Mouse (Mus musculus): ENCODE data around the gene Gm266. TPM values are rescaled to one million over a fixed set of nuclear protein-coding genes. Genes with fewer than 3 reads are reported as not detected.
A peak's percentile ranks its signal among the peaks of the same experiment; 100 is the strongest.

Gm266 gene
- polyA plus RNA-seq (2015; fragmentation: Nextera tagmentation; extraction: Ambion mirVana): 0.46 and 0.52 TPM in 2 replicates

DNA sequence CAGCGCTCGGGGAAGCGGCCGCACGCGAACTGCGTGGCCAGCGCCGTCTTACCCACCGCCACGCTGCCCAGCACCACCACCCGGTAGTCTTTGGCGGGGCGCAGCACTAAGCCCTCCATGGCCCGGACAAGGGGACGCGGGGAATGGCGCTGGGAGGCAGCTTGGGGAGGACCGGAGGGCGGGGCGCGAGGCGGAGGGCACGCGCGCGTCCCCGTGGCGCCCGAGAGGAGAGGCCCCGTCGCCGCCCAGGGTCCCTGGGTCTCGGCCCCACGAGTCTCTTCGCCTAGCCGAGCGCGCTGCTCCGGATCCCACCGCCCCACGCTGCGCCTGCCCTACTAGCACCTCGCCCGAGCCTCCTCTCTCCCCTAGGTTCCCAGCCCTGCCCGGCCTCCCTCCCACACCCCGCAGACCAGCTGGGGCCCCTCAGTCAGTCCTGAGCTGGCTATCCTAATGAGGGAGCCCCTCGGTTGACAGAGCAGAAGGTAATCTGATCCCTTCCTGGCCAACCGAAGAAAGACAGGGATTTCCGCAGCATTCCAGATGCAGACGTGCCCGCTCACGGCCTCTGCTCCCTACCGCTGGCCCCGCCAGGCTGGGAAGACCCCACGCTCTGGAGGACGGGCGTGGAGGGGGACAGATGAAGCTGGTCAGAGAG is at the start of gene Gm266:
Gene Gm266, minus strand, starts transcription at position 172 of the 655 bp plus-strand sequence.
- WGBS (ENCODE audit: insufficient replicate concordance): 1% methylated on average over 55 of the region's 58 CpGs
- Histone ChIP-seq H3K27ac (ENCODE audit: low read length) (no peak within 1 kb of the TSS), H3K9ac (ENCODE audit: low read depth, low read length) (no peak within 1 kb of the TSS), H3K27me3 (ENCODE audit: control insufficient read depth, insufficient read depth, low read depth, low read length) (peaks cover 70% of the 10 kb centered on the region), H3K4me3 (ENCODE audit: low read depth, low read length) (peak within 1 kb of the TSS; percentile 45), H3K36me3 (ENCODE audit: control insufficient read depth, insufficient read depth) (no peaks in the 10 kb centered on the region), H3K4me1 (ENCODE audit: control insufficient read depth, low read depth, low read length) (peaks cover 2% of the 10 kb centered on the region), H3K9me3 (replicated peaks; ENCODE audit: control insufficient read depth, low read length) (no peaks in the 10 kb centered on the region), H3K4me2 (ENCODE audit: low read depth, low read length) (peak within 1 kb of the TSS; percentile 53)
- peak; percentile 30; the same call in 1 of the 2 replicates for ATAC-seq (ENCODE audit: low read depth)

DNA sequence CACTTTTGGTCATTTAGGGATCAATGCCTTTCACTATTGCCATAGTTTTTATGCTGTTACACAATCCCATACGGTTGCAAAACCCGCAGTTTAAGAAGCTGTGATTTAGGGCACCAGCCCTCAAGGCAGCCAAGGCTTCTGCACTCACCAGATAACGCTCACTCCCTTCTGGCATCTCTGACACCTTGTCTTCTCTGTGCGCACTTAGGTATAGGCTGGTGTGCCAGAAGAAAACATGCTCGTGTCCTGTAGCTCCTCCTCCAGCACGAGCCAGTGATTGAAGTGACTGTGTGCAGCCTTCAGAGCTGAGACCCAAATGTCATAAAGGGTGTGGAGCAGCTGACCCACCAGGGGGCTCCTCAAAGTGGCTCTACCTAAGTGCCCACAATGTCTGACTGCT is 49.7 kb upstream of the Gm266 start:
- H3K9ac ChIP-seq (ENCODE audit: low read depth, low read length): 0 out of 2 replicates have a peak overlapping the region, but pooled peaks have one; percentile 22
- no peaks in the 10 kb centered on the region for H3K9me3 ChIP-seq (replicated peaks; ENCODE audit: control insufficient read depth, low read length)
- H3K4me2 ChIP-seq (ENCODE audit: low read depth, low read length): peak overlapping the region; percentile 51
- H3K27ac ChIP-seq (ENCODE audit: low read length): peak overlapping the region; percentile 88
- WGBS (ENCODE audit: insufficient replicate concordance): 6% methylated on average over 6 of the region's 6 CpGs
- peak; percentile 47 for ATAC-seq (ENCODE audit: low read depth)
- no peak overlapping the region for H3K4me3 ChIP-seq (ENCODE audit: low read depth, low read length)
- H3K27me3 ChIP-seq (ENCODE audit: control insufficient read depth, insufficient read depth, low read depth, low read length): peaks cover 19% of the 10 kb centered on the region
- peaks cover 14% of the 10 kb centered on the region for H3K36me3 ChIP-seq (ENCODE audit: control insufficient read depth, insufficient read depth)
- H3K4me1 ChIP-seq (ENCODE audit: control insufficient read depth, low read depth, low read length): peaks cover 38% of the 10 kb centered on the region

DNA sequence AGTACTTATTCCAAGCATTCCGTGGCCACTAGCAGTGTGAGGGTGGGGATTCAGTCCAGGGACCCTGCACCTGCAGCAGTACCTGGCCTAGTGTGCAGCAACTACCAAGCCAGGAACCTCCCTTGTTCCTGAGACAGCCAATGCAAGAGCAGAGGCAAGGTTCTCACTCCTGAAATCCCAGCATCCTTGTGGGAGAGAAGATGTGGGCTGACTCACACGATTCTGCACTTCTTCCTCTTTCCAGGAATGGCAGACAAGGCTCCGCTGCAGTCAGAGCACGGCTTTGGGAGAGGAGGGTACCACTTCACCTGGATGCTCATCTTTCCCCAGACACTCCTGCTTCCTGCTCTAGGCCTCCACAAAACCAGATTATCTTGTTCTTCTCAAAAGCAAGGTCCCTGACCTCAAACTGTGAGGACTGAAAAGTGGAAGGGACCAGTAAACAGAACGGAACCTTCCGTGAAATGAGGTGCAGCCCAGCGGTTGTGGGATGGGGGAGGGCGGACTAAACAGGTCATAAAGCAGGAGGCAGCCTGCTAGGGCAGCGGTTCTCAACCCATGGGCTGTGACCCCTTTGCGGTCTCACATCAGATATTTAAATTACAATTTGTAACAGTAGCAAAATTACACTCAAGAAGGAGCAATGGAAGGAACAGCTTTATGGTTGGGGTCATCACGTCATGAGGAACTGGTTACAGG is 47.6 kb upstream of the Gm266 start:
- peaks cover 29% of the 10 kb centered on the region for H3K27me3 ChIP-seq (ENCODE audit: control insufficient read depth, insufficient read depth, low read depth, low read length)
- no peak for ATAC-seq (ENCODE audit: low read depth)
- peaks cover 28% of the 10 kb centered on the region for H3K4me1 ChIP-seq (ENCODE audit: control insufficient read depth, low read depth, low read length)
- no peak overlapping the region for H3K4me3 ChIP-seq (ENCODE audit: low read depth, low read length)
- no peak overlapping the region for H3K27ac ChIP-seq (ENCODE audit: low read length)
- no peak overlapping the region for H3K4me2 ChIP-seq (ENCODE audit: low read depth, low read length)
- no peak overlapping the region for H3K9ac ChIP-seq (ENCODE audit: low read depth, low read length)
- H3K9me3 ChIP-seq (replicated peaks; ENCODE audit: control insufficient read depth, low read length): no peaks in the 10 kb centered on the region
- H3K36me3 ChIP-seq (ENCODE audit: control insufficient read depth, insufficient read depth): no peaks in the 10 kb centered on the region
- 62% methylated on average over 11 of the region's 11 CpGs for WGBS (ENCODE audit: insufficient replicate concordance)

DNA sequence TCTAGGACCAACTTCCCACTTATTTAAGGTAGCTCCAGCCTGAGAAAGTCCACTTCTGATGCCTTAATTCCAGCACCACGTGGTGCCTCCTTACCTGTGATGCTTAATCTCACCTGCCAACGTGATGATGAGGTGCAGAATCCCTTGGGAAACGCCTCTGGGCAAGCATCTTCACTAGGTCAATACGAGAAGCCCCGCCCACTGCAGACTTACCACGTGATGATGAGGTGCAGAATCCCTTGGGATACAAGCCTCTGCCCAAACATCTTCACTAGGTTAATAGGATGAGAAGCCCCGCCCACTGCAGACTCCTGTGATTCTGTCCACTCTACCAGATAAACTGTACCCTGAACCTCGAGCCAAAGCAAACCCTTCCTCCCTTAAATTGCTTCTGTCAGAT is 43.6 kb upstream of the Gm266 start:
- Histone ChIP-seq H3K4me3 (ENCODE audit: low read depth, low read length) (no peak overlapping the region), H3K27me3 (ENCODE audit: control insufficient read depth, insufficient read depth, low read depth, low read length) (peaks cover 33% of the 10 kb centered on the region), H3K36me3 (ENCODE audit: control insufficient read depth, insufficient read depth) (no peaks in the 10 kb centered on the region), H3K9ac (ENCODE audit: low read depth, low read length) (no peak overlapping the region), H3K4me2 (ENCODE audit: low read depth, low read length) (no peak overlapping the region), H3K9me3 (replicated peaks; ENCODE audit: control insufficient read depth, low read length) (no peaks in the 10 kb centered on the region), H3K27ac (ENCODE audit: low read length) (no peak overlapping the region), H3K4me1 (ENCODE audit: control insufficient read depth, low read depth, low read length) (peaks cover 2% of the 10 kb centered on the region)
- no peak for ATAC-seq (ENCODE audit: low read depth)
- 20% methylated on average over 8 of the region's 8 CpGs for WGBS (ENCODE audit: insufficient replicate concordance)

DNA sequence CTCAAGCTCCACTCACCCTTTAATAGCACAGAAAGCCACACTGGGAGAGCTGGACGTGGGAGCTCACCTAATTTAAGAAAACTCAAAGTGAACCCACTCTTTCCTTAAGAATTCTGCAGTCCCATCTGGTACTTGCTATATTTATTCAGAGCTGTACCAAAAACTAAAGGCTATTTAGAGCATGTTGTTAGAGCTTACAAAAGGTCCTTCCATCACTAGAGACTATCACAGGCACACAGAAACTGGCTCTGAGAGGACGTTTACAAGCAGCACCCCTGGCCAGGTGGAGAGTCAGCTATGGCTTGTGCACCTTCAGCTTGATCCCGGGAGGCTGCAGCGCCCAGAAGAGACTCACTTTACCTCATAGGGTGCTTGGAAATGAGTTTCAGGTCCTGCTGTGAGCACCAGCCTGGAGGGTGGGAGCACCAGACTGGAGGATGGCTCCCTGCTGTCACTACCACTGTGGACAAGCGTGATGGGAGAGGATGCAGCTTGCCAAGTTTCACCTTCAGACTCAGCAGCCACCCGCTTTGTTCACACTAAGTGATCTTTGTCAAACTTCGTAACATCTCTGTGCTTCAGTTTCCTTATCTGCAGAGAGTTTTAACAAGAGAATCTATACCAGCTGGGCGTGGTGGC is 42.1 kb upstream of the Gm266 start:
- H3K4me1 ChIP-seq (ENCODE audit: control insufficient read depth, low read depth, low read length): peaks cover 2% of the 10 kb centered on the region
- H3K4me2 ChIP-seq (ENCODE audit: low read depth, low read length): no peak overlapping the region
- H3K4me3 ChIP-seq (ENCODE audit: low read depth, low read length): no peak overlapping the region
- no peaks in the 10 kb centered on the region for H3K36me3 ChIP-seq (ENCODE audit: control insufficient read depth, insufficient read depth)
- WGBS (ENCODE audit: insufficient replicate concordance): 50% methylated on average over 8 of the region's 8 CpGs
- H3K9me3 ChIP-seq (replicated peaks; ENCODE audit: control insufficient read depth, low read length): no peaks in the 10 kb centered on the region; the same call in 1 of the 2 replicates
- no peak overlapping the region for H3K9ac ChIP-seq (ENCODE audit: low read depth, low read length)
- no peak for ATAC-seq (ENCODE audit: low read depth)
- H3K27me3 ChIP-seq (ENCODE audit: control insufficient read depth, insufficient read depth, low read depth, low read length): peaks cover 24% of the 10 kb centered on the region
- H3K27ac ChIP-seq (ENCODE audit: low read length): no peak overlapping the region

DNA sequence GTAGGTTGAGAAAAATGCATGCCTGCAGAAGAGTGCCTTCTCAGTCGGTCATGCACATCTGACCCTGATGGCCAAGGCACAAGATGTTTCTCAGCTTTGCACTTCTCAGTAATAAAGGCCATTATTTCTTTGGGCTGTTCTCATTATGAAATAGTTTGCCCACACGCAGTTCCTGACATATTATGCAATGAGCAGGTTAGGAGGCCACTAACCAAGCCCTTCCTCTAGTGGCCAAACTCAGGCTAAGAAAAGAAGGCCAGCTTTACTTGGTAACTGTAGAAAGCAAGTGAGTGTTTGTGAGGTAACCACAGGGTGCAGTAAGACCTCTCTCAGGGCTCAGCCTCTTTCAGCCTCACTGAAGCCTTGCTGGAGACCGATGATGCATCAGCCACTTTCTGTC is 39.3 kb upstream of the Gm266 start:
- peaks cover 13% of the 10 kb centered on the region for H3K27me3 ChIP-seq (ENCODE audit: control insufficient read depth, insufficient read depth, low read depth, low read length)
- peak; percentile 25; the same call in 1 of the 2 replicates for ATAC-seq (ENCODE audit: low read depth)
- 43% methylated on average over 3 of the region's 3 CpGs for WGBS (ENCODE audit: insufficient replicate concordance)

DNA sequence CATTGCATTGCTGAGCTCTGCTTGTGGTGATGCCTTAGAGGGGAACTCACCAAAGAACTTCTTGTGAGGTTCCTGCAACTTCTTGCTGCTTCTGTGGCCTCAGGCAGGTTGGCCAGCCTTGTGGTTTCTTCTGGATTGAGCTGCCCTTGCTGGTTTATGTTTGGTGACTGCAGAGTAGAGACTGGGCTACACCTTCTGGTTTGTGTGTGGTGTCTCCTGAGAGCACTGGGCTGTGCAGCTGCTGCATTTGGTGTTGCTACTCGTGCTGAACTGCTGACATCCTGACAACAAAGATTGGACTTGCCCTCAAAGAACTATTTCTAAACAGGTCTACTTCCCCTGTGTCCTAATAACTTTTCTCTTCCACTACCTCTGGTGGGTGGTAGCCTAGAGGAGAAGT is 38.8 kb upstream of the Gm266 start:
- Histone ChIP-seq H3K36me3 (ENCODE audit: control insufficient read depth, insufficient read depth) (no peaks in the 10 kb centered on the region), H3K9ac (ENCODE audit: low read depth, low read length) (no peak overlapping the region), H3K4me2 (ENCODE audit: low read depth, low read length) (no peak overlapping the region), H3K27me3 (ENCODE audit: control insufficient read depth, insufficient read depth, low read depth, low read length) (peaks cover 11% of the 10 kb centered on the region), H3K4me3 (ENCODE audit: low read depth, low read length) (no peak overlapping the region), H3K9me3 (replicated peaks; ENCODE audit: control insufficient read depth, low read length) (no peaks in the 10 kb centered on the region; the same call in 1 of the 2 replicates), H3K27ac (ENCODE audit: low read length) (peak overlapping the region; percentile 55; the same call in 1 of the 2 replicates), H3K4me1 (ENCODE audit: control insufficient read depth, low read depth, low read length) (peaks cover 10% of the 10 kb centered on the region)
- 40% methylated on average over 1 of the region's 1 CpGs for WGBS (ENCODE audit: insufficient replicate concordance)
- no peak for ATAC-seq (ENCODE audit: low read depth)

More for the DNA sequence above, 39.3 kb upstream of the Gm266 start:
- Histone ChIP-seq H3K27ac (ENCODE audit: low read length) (peak overlapping the region; percentile 60; the same call in 1 of the 2 replicates), H3K36me3 (ENCODE audit: control insufficient read depth, insufficient read depth) (no peaks in the 10 kb centered on the region), H3K4me2 (ENCODE audit: low read depth, low read length) (no peak overlapping the region), H3K4me1 (ENCODE audit: control insufficient read depth, low read depth, low read length) (peaks cover 6% of the 10 kb centered on the region), H3K4me3 (ENCODE audit: low read depth, low read length) (no peak overlapping the region), H3K9ac (ENCODE audit: low read depth, low read length) (no peak overlapping the region), H3K9me3 (replicated peaks; ENCODE audit: control insufficient read depth, low read length) (no peaks in the 10 kb centered on the region; the same call in 1 of the 2 replicates)

DNA sequence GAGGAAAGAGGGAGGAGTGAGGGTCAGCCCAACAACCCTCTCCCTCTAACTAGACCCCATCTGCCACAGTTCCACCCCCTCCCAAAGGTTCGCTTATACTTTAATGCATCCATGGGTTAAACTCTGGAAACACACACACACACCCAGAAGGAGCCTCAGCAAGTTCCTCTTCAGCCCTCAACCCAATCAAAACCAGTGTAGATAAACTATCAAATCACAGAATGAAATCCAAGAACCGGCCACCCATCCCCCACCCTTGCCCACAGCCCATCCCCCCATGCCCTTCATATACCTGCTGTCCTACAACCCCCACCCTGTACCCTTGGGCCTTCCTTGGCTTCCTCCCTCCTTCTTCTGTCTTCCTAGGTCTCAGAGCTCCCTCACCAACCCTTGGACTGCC is 35.4 kb upstream of the Gm266 start:
- Histone ChIP-seq H3K27ac (ENCODE audit: low read length) (no peak overlapping the region), H3K36me3 (ENCODE audit: control insufficient read depth, insufficient read depth) (no peaks in the 10 kb centered on the region), H3K4me2 (ENCODE audit: low read depth, low read length) (no peak overlapping the region), H3K4me1 (ENCODE audit: control insufficient read depth, low read depth, low read length) (peaks cover 40% of the 10 kb centered on the region), H3K9ac (ENCODE audit: low read depth, low read length) (no peak overlapping the region), H3K27me3 (ENCODE audit: control insufficient read depth, insufficient read depth, low read depth, low read length) (no peaks in the 10 kb centered on the region; the same call in 1 of the 2 replicates), H3K9me3 (replicated peaks; ENCODE audit: control insufficient read depth, low read length) (no peaks in the 10 kb centered on the region; the same call in 1 of the 2 replicates), H3K4me3 (ENCODE audit: low read depth, low read length) (no peak overlapping the region)
- WGBS (ENCODE audit: insufficient replicate concordance): 63% methylated on average over 2 of the region's 2 CpGs
- ATAC-seq (ENCODE audit: low read depth): no peak

Data from liver, embryonic 16.5 days (tissue).